Mouse (Mus musculus) MEL-GATA-1-ER (cell line): Measurements from ENCODE around the gene Cr1l.
A peak's percentile ranks its signal among the peaks of the same experiment; 100 is the strongest.

Source experiments
- DNase-seq: peaks from one replicate; pipeline ENCODE4 v3.0.0-alpha.2; 2012; ENCODE audit warnings: low read depth; ENCODE audit errors: extremely low read depth

The Cr1l gene

DNA sequence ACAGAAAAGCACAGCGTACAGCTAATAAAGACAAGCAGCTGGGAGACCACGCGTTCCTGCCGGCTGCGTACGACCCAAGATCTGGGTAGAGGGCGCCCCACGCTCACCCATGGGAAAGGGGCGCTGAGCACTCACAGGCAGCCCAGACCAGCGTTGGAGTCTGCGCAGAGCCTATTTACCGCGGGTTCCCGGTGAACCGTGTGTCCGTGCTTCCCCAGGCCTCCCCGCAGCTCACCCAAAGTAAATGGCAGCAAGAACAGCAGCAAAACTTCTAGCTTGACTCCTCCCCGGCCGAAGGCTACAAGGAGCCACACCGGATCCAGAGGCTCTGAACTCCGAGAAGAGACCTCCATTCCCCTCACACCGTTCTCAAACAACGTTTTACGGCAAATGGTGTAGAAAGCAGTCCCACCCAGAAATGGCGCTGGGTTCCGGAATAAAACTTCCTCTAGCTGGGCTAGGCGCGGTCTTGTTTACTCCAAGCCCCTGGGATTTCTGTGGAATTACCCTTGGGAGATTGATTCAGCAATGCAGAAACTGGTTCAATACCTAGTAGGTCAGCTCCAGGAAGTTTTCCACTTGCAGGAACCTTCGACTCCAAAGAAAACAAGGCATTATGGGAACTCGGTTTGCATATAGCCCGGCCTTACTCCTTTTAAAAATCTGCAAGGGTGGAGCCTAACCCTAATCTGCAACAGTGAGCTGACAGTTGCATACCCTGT is at the start of gene Cr1l:
TSS of gene Cr1l (minus strand) at position 634 of the 722 bp plus-strand sequence.
- DNase-seq: peak; percentile 96

DNA sequence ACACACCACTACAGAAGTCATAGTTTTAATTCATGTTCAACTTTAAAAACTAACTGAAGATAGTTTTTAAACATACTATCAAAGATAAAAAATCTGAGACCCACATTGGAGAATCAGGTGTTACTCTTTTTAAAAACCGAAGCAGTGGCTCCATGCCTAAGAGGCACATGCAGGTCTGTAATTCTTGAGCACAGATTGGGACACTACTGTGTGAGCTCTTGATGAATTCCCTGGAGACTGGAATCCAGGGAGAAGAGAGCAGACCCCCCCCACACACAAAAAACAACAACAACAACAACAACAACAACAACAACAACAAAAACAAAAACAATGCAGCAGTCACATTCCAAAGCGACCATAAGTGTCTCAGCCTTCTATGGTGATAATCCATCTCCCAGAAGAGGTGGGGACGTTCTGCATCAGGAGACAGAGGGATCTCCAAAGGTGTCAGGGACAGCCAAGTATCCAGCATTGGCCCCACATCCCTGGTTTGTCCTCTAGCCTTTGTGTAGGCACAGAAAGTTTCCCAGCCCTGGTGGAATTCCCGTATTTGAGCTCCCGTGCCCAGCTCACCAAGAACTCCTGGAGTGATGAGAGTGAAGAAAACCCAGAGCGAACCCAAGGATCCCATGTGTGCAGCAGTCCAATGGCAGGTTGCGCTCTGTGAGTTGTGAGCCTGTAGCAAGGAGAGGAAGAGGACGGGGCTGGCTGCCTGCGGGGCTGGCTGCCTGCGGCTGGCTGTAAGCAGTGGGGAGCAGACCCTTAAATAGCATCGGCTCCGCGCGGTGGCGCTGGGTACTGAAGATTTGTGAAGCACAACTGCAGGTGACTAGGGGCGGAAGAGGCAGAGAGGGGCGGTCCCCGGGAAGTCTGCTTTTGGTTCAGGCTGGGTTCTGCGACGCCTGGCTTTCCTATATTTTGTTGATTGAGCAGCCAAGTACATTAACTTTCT is 44.9 kb upstream of the Cr1l start, which contains the start of gene Cr2:
TSS of gene Cr2 (minus strand) at position 737 of the 952 bp plus-strand sequence.
- no peak for DNase-seq

GRCm38 (mm10) chr1:195164996-195165755 is 33.8 kb upstream of the Cr1l start:
- DNase-seq: no peak

DNA sequence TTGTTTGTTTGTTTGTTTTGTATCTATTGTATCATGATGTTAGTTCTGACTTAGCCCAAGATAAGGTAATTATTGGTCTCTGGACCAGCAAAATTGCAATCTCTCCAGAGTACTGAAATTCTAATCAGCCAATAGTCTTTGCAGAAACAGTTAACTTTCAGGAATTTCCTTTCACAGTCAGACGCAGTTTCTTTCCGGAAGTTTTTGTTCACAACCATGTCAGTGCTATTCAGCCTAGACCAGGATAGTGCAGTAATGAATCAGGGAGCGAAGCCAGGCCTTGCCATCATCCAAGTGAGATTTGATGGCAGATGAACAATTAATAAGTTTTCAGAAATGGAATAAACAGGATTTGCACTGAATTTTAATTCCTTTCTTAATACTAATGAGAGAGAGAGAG is 684 bp upstream of the Cr1l start:
- DNase-seq: peak; percentile 24

DNA sequence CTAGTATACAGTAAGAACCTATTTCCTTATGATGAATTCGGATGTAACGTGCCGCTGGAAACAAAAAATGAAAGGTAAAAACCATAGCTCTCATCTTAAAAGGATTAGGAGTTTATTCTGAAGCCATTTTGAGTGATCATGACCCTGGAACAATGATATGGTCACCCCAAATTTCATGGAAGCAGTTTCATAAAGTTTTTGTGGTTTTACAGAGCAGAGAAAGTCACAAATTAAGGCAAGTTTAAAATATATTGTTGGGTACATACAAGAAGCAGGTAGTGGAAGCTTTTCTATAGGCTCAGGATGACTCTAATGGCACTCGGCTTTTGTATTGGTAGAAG is 259 bp upstream of the Cr1l start:
- DNase-seq: no peak

- DNase-seq: peak; percentile 46
Measured at GRCm38 (mm10) chr1:195130479-195130878, 907 bp downstream of the Cr1l start.

GRCm38 (mm10) chr1:195129867-195130266 is 1.5 kb downstream of the Cr1l start:
- peak; percentile 26 for DNase-seq

DNA sequence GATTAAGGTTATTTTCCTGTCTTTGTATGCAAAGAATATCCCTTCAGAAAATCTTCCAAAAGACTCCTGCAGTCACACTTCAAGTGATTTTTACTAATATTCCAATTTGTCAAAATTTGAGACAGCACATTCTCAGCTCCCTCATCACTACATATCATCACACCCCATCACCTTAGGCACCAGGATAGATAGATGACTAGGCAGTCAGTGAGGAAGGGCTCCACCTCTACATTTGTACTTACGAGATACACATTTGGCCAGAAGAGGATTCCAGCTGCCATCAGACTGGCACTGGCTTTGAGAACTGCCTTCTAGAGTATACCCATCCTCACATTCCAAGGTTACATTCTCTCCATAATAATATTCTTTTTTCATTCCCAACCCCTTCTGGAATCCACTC is 17.0 kb downstream of the Cr1l start:
- no peak for DNase-seq

DNA sequence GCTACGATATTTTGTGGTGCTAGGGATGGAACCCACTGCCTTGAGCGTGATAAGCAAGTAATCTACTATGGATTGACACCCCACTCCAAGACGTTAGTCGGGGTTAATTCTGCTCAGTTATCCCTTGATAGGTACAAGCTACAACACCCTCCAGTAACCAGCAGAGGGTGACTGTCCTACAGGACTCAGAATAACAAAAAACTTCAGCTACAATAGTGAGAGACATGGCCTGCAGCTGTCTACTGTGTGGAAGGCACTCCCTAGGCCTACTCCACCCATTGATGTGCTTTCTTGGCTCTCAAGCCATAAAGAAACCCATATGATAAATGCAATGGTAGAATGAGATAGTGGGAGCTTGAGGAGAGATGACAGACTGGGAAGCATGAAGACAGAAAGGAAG is 17.8 kb downstream of the Cr1l start:
- DNase-seq: no peak

DNA sequence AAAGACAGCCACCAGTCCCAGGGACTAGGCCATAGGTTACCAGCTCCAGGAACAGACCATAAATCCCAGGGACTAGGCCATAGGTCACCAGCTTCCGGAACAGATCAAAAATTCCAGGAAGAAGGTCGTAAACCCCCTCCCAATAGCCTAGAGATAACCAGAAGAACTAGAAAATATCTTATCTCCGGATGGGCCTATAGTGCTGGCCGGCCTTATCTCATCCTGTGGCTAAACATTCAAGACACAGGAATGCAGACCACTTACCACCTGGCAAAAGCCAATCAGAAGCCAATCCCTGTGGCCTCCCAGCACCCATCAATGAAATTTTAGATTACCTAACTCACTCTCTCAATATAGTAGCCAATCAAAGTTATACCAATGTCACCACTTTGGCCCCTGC is 30.7 kb downstream of the Cr1l start:
- DNase-seq: no peak

- DNase-seq: no peak
Measured at GRCm38 (mm10) chr1:195098004-195098403, 33.4 kb downstream of the Cr1l start.

DNA sequence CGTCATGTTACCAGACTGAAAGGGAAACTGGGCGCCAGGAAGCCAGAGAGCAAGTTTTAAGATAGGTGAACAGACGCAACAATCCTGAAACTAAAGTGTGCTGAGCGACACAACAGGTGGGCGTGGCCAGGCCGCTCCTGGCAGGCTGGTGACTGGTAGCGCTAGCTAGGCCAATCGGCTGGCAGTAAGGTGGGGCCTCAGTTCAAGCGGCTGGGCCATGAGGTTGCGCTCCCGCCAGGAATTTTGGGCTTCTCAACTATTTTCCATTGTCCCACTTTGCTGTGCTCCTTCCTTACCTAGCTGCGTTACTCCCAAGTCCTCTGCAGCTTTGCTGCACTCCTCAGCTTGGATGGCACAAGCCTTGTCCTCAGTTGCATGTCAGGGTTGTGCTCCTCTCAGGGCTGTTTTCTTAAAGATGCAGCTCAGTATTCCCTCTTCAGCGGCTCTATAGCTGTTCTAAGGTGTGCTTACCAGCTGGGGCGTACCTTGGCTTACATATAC is 39.1 kb downstream of the Cr1l start, which contains the start of gene Cd46:
TSS of gene Cd46 (minus strand) at position 30 of the 501 bp plus-strand sequence.
- peak; percentile 92 for DNase-seq

DNA sequence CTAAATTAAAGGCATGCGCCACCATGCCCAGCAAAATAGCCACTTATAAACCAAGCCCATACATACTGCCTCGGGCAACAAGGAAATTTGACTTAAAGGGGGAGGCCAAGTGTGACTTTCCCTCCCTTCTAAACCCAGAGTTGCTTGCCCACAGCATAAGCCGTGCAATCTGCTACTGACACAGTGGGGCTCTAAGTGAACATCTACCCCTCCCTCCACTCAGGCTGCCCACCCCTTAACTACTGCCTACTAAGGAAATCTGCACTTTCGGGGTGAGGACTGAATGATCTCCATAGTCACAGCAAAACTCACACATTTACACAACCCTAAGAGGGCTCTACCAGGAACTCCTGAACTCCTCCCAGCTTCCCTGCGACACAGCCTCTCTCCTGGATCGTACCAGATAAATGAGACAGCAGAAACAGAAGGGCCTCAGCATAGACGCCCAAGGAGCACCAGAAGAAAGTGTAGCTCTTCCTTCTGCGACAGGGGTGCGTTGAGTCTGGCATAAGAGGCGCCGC is 39.6 kb downstream of the Cr1l start:
- DNase-seq: no peak

- no peak for DNase-seq
Measured at GRCm38 (mm10) chr1:195082142-195082541, 49.2 kb downstream of the Cr1l start.
